Mouse (Mus musculus) heart, postnatal 0 days (tissue): ENCODE results near the gene Alox12b. TPM values are rescaled to one million over a fixed set of nuclear protein-coding genes. Genes with fewer than 3 reads are reported as not detected.

ENCODE experiments used
- ATAC-seq: fragments of 200-750 bp; cut with Nextera tagmentation; 2 replicates; pipeline ENCODE4 v1.8.0; 2017; ENCODE audit warnings: low read depth, moderate number of reproducible peaks, moderate library complexity; ENCODE audit not compliant: insufficient read depth
- DNase-seq: peaks from one replicate; pipeline ENCODE4 v3.0.0-alpha.2; 2016; ENCODE audit warnings: low spot score
- H3K27ac ChIP-seq: fragments of 300-500 bp; sonication (generic); 2 replicates; pipeline ENCODE4 v1.5.1; 2014; ENCODE audit warnings: low read depth, mild to moderate bottlenecking
- H3K27me3 ChIP-seq: fragments of 300-500 bp; sonication (generic); 2 replicates; pipeline ENCODE4 v1.6.1; 2014; ENCODE audit warnings: low read length, mixed read lengths; ENCODE audit not compliant: control insufficient read depth, insufficient read depth
- H3K36me3 ChIP-seq: fragments of 300-500 bp; sonication (generic); replicated peaks from 2 replicates; pipeline ENCODE4 v1.6.1; 2014; ENCODE audit warnings: low read length, mixed read lengths; ENCODE audit not compliant: control insufficient read depth, insufficient read depth
- H3K4me1 ChIP-seq: fragments of 300-500 bp; sonication (generic); 2 replicates; pipeline ENCODE4 v1.6.1; 2014; ENCODE audit warnings: antibody characterized with exemption; ENCODE audit not compliant: control insufficient read depth, insufficient read depth
- H3K4me2 ChIP-seq: fragments of 300-500 bp; sonication (generic); 2 replicates; pipeline ENCODE4 v1.6.1; 2014; ENCODE audit warnings: low read depth, mild to moderate bottlenecking, low read length, moderate library complexity
- H3K4me3 ChIP-seq: fragments of 300-500 bp; sonication (generic); 2 replicates; pipeline ENCODE4 v1.5.1; 2014; ENCODE audit warnings: low read depth, low read length
- H3K9ac ChIP-seq: fragments of 300-500 bp; sonication (generic); replicated peaks from 2 replicates; pipeline ENCODE4 v1.6.1; 2014; ENCODE audit warnings: low read depth, low read length, mixed read lengths
- H3K9me3 ChIP-seq: fragments of 300-500 bp; sonication (generic); replicated peaks from 2 replicates; pipeline ENCODE4 v1.6.1; 2016; ENCODE audit warnings: low read length; ENCODE audit not compliant: control insufficient read depth
- CTCF ChIP-seq: IDR thresholded peaks from 2 replicates; pipeline ENCODE4 v1.5.1; 2016; ENCODE audit warnings: antibody characterized with exemption, control low read depth, low read depth
- EP300 ChIP-seq: IDR thresholded peaks from 2 replicates; pipeline ENCODE4 v1.6.1; 2016; ENCODE audit warnings: antibody characterized with exemption, low read depth
- WGBS: fragments of 180-500 bp; shearing (Covaris S2); extraction: QIAGEN DNeasy Blood & Tissue Kit; methylation state at CpG from one replicate; pipeline ENCODE4 v1.1.7; 2014; 5-methylcytosine and 5-hydroxymethylcytosine counted together
- polyA plus RNA-seq: library from polyadenylated mRNA; unstranded; fragments of >200 nt; fragmentation: Nextera tagmentation; extraction: Ambion mirVana; gene quantifications from 2 replicates; pipeline ENCODE4 v1.2.1, GENCODE M21; 2015
- total RNA-seq: library from RNA; depleted of rRNA; stranded (reverse); fragments of >200 nt; gene quantifications from 2 replicates; pipeline ENCODE4 v1.2.3, GENCODE M21; 2014; ENCODE audit warnings: low replicate concordance

The Alox12b gene
- total and polyA plus RNA-seq, 2 experiments from 2014 or later = not detected

GRCm38 (mm10) chr11:69111051-69111810 is 45.6 kb upstream of the Alox12b start:
- H3K27ac ChIP-seq = peak overlapping the region; percentile 41
- DNase-seq (no peak), ATAC-seq (no peak)
- no peaks in the 10 kb centered on the region for H3K9me3 ChIP-seq
- H3K36me3 ChIP-seq = peaks cover 39% of the 10 kb centered on the region
- peak overlapping the region; percentile 44; the same call in 1 of the 2 replicates for H3K9ac ChIP-seq
- H3K4me2 ChIP-seq = peak overlapping the region; percentile 62
- H3K27me3 ChIP-seq = no peaks in the 10 kb centered on the region
- peak overlapping the region; percentile 44 for H3K4me3 ChIP-seq
- H3K4me1 ChIP-seq = 0 out of 2 replicates have a peak, but pooled peaks cover 13% of the 10 kb centered on the region
- 3% methylated on average over 21 of the region's 21 CpGs for WGBS
- no peak for TF ChIP-seq CTCF
- no peak for TF ChIP-seq EP300

- 0 out of 2 replicates have a peak, but pooled peaks cover 13% of the 10 kb centered on the region for H3K4me1 ChIP-seq
- no peak overlapping the region for H3K9ac ChIP-seq
- ATAC-seq (no peak), DNase-seq (peak; percentile 60)
- no peak overlapping the region for H3K4me3 ChIP-seq
- H3K27me3 ChIP-seq = no peaks in the 10 kb centered on the region
- no peak for TF ChIP-seq CTCF
- no peak for TF ChIP-seq EP300
- H3K9me3 ChIP-seq = no peaks in the 10 kb centered on the region
- H3K36me3 ChIP-seq = peaks cover 32% of the 10 kb centered on the region
- peak overlapping the region; percentile 41; the same call in 1 of the 2 replicates for H3K27ac ChIP-seq
- no peak overlapping the region for H3K4me2 ChIP-seq
- WGBS = 40% methylated on average over 4 of the region's 4 CpGs
Measured at GRCm38 (mm10) chr11:69111865-69112264, 44.9 kb upstream of the Alox12b start.

- Histone ChIP-seq H3K9me3 (no peaks in the 10 kb centered on the region), H3K9ac (no peak overlapping the region), H3K4me3 (no peak overlapping the region), H3K4me2 (no peak overlapping the region), H3K27me3 (no peaks in the 10 kb centered on the region), H3K4me1 (peaks cover 19% of the 10 kb centered on the region; the same call in 1 of the 2 replicates), H3K36me3 (peaks cover 11% of the 10 kb centered on the region), H3K27ac (no peak overlapping the region)
- no peak for DNase-seq
- TF ChIP-seq EP300 = no peak
- no peak for TF ChIP-seq CTCF
- ATAC-seq = no peak
- WGBS = 51% methylated on average over 3 of the region's 3 CpGs
Measured at GRCm38 (mm10) chr11:69114018-69114417, 42.8 kb upstream of the Alox12b start.

- H3K9ac ChIP-seq = no peak overlapping the region
- WGBS = 80% methylated on average over 3 of the region's 3 CpGs
- H3K36me3 ChIP-seq = peaks cover 5% of the 10 kb centered on the region
- no peak for ATAC-seq
- no peak overlapping the region for H3K27ac ChIP-seq
- no peak for DNase-seq
- H3K4me2 ChIP-seq = no peak overlapping the region
- TF ChIP-seq CTCF = no peak
- no peak for TF ChIP-seq EP300
- no peak overlapping the region for H3K4me3 ChIP-seq
- peaks cover 22% of the 10 kb centered on the region; the same call in 1 of the 2 replicates for H3K4me1 ChIP-seq
- no peaks in the 10 kb centered on the region for H3K9me3 ChIP-seq
- H3K27me3 ChIP-seq = no peaks in the 10 kb centered on the region
Measured at GRCm38 (mm10) chr11:69114621-69115020, 42.2 kb upstream of the Alox12b start.

- H3K27ac ChIP-seq = no peak overlapping the region
- H3K4me1 ChIP-seq = peaks cover 29% of the 10 kb centered on the region
- no peak overlapping the region for H3K4me2 ChIP-seq
- H3K4me3 ChIP-seq = no peak overlapping the region
- DNase-seq (no peak), ATAC-seq (no peak)
- no peaks in the 10 kb centered on the region for H3K9me3 ChIP-seq
- 51% methylated on average over 5 of the region's 5 CpGs for WGBS
- H3K36me3 ChIP-seq = no peaks in the 10 kb centered on the region
- no peak overlapping the region for H3K9ac ChIP-seq
- no peaks in the 10 kb centered on the region for H3K27me3 ChIP-seq
- TF ChIP-seq EP300 (no peak), CTCF (no peak)
Measured at GRCm38 (mm10) chr11:69116843-69117242, 39.9 kb upstream of the Alox12b start.
